Mouse (Mus musculus): ENCODE results near the gene B230118H07Rik. TPM values are rescaled to one million over a fixed set of nuclear protein-coding genes. Genes with fewer than 3 reads are reported as not detected.
A peak's percentile ranks its signal among the peaks of the same experiment; 100 is the strongest.

Gene B230118H07Rik
- 10 to 100 TPM; 28.6 to 30.2 TPM for total RNA-seq (2021)
- long read RNA-seq, experiment 1, transcript B230118H07Rik-203 (7 exons, 2,273 nt), result major isoform, 30 of 39 reads
- long read RNA-seq, experiment 1, partial matches to known transcripts, result 4 of 39 reads
- long read RNA-seq, experiment 1, other reads (novel, unspliced or antisense), result 4 of 39 reads
- long read RNA-seq, experiment 2, transcript B230118H07Rik-203 (7 exons, 2,273 nt), result major isoform, 10 of 13 reads
- long read RNA-seq, experiment 2, partial matches to known transcripts, result 2 of 13 reads
- long read RNA-seq, experiment 2, other reads (novel, unspliced or antisense), result 1 of 13 reads

- H3K4me3 ChIP-seq, result no peak within 1 kb of the TSS
- intact Hi-C loops (cut with DNase I), result no loop called here
- H3K27ac ChIP-seq, result no peak within 1 kb of the TSS
- no peak for TF ChIP-seq CTCF (IDR thresholded peaks at IDR 0.05)
- no peak for DNase-seq (ENCODE audit: extremely low spot score in 1 of 2, low spot score in 2 of 2)
These were observed at the start of gene B230118H07Rik, which contains the start of gene Rag1 for GRCm38 (mm10) chr2:101649114-101649671. B230118H07Rik (minus strand) TSS chr2:101649532. Rag1 (minus strand) TSS chr2:101649501.

GRCm38 (mm10) chr2:101695584-101695983 lies 46.3 kb upstream of the B230118H07Rik start:
- intact Hi-C loops (cut with DNase I), result no loop called here
- no peak overlapping the region for H3K27ac ChIP-seq
- H3K4me3 ChIP-seq, result no peak overlapping the region
- TF ChIP-seq CTCF (IDR thresholded peaks at IDR 0.05), result no peak
- DNase-seq (ENCODE audit: extremely low spot score in 1 of 2, low spot score in 2 of 2), result no peak

- intact Hi-C loops (cut with DNase I), result no loop called here
- no peak overlapping the region for H3K4me3 ChIP-seq
- no peak overlapping the region for H3K27ac ChIP-seq
- DNase-seq (ENCODE audit: extremely low spot score in 1 of 2, low spot score in 2 of 2), result no peak
- TF ChIP-seq CTCF (IDR thresholded peaks at IDR 0.05), result peak; percentile 76
These were observed 44.4 kb upstream of the B230118H07Rik start for GRCm38 (mm10) chr2:101693577-101694215.

DNA sequence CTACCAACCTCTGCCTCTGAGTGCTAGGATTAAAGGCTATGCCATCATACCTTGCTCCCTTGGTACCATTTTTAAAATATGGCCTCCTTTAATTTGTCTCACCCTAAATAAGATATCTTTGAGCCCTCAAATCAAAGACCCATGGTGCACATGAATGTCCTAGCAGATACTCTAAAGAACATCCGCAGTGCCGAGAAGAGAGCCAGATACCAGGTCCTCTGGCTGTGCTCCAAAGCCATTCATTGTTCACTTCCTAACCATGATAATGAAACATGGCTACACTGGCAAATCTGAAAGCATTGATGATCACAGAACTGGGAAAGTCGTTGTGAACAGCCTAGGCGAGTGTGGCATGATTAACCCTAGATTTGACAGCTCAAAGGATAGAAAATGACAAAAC lies 43.7 kb upstream of the B230118H07Rik start:
- Histone ChIP-seq H3K4me3 (no peak overlapping the region), H3K27ac (no peak overlapping the region)
- intact Hi-C loops (cut with DNase I), result no loop called here
- no peak for TF ChIP-seq CTCF (IDR thresholded peaks at IDR 0.05)
- no peak for DNase-seq (ENCODE audit: extremely low spot score in 1 of 2, low spot score in 2 of 2)

DNA sequence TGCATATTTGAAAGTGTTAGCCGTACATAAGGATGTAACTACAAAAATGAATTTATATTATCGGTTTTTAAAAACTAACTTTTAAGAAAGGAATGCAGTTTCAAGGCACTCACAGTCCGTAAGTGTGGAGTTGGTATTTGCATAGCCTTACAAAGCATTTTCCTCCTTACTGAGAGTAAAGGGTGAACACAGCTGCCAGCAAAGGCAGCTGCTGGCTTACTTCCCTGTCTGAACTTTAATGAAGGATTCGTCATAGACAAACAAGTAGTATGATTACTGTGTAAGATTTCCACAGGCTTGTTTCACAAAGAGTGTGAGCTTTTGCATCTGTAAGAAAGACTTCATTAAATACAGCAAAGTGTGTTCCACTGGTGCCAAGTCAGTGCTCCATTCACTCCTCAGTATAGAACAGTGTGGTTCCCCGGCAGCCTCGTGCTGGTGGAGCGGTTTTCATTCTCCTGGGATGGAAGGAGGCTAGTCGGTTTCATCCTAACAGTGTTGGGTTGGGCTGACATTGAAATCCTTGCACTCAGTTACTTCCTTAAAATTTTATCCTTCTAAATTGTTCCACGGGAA lies 41.0 kb upstream of the B230118H07Rik start:
- H3K27ac ChIP-seq, result no peak overlapping the region
- no peak for TF ChIP-seq CTCF (IDR thresholded peaks at IDR 0.05)
- intact Hi-C loops (cut with DNase I), result no loop called here
- no peak overlapping the region for H3K4me3 ChIP-seq
- no peak for DNase-seq (ENCODE audit: extremely low spot score in 1 of 2, low spot score in 2 of 2)

- no peak overlapping the region for H3K27ac ChIP-seq
- no peak for DNase-seq (ENCODE audit: extremely low spot score in 1 of 2, low spot score in 2 of 2)
- intact Hi-C loops (cut with DNase I), result no loop called here
- no peak for TF ChIP-seq CTCF (IDR thresholded peaks at IDR 0.05)
- H3K4me3 ChIP-seq, result no peak overlapping the region
These were observed 38.7 kb upstream of the B230118H07Rik start for GRCm38 (mm10) chr2:101688011-101688410.

- H3K4me3 ChIP-seq, result no peak overlapping the region
- DNase-seq (ENCODE audit: extremely low spot score in 1 of 2, low spot score in 2 of 2), result no peak
- no peak for TF ChIP-seq CTCF (IDR thresholded peaks at IDR 0.05)
- intact Hi-C loops (cut with DNase I), result no loop called here
- no peak overlapping the region for H3K27ac ChIP-seq
These were observed 35.1 kb upstream of the B230118H07Rik start for GRCm38 (mm10) chr2:101684421-101684820.

- peak overlapping the region; percentile 67 for H3K4me3 ChIP-seq
- no peak overlapping the region for H3K27ac ChIP-seq
- no peak for TF ChIP-seq CTCF (IDR thresholded peaks at IDR 0.05)
- intact Hi-C loops (cut with DNase I), result no loop called here
- DNase-seq (ENCODE audit: extremely low spot score in 1 of 2, low spot score in 2 of 2), result no peak
These were observed 29.9 kb upstream of the B230118H07Rik start for GRCm38 (mm10) chr2:101679164-101679784.

- intact Hi-C loops (cut with DNase I), result no loop called here
- Histone ChIP-seq H3K27ac (peak within 1 kb of the TSS; percentile 80), H3K4me3 (peak within 1 kb of the TSS; percentile 67)
- peak; percentile 81 to 84 for DNase-seq (ENCODE audit: extremely low spot score in 1 of 2, low spot score in 2 of 2)
- TF ChIP-seq CTCF (IDR thresholded peaks at IDR 0.05), result peak; percentile 79
These were observed 29.1 kb upstream of the B230118H07Rik start, which contains the start of gene Traf6 for GRCm38 (mm10) chr2:101678236-101679021. Traf6 (plus strand) TSS chr2:101678429.

DNA sequence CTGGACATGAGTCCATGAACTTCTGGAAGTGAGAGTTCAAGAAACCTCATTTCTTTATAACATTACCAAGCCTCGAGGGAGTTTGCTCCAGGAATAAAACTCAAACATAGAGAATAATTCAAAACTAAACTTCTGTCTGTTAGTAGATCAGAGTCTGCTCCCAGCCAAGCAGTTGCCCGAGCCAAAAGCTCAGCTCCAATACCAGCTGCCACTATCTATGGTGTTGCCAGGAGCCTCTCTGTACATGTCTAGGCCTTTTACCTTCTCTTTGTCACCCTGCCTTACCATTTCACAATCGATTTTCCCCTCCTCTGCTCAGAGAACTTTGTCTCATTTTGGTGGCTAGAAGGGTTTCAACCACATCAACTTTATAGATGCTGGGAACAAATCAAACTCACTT lies 24.2 kb upstream of the B230118H07Rik start:
- no peak for TF ChIP-seq CTCF (IDR thresholded peaks at IDR 0.05)
- H3K27ac ChIP-seq, result no peak overlapping the region
- intact Hi-C loops (cut with DNase I), result no loop called here
- H3K4me3 ChIP-seq, result no peak overlapping the region
- no peak for DNase-seq (ENCODE audit: extremely low spot score in 1 of 2, low spot score in 2 of 2)

DNA sequence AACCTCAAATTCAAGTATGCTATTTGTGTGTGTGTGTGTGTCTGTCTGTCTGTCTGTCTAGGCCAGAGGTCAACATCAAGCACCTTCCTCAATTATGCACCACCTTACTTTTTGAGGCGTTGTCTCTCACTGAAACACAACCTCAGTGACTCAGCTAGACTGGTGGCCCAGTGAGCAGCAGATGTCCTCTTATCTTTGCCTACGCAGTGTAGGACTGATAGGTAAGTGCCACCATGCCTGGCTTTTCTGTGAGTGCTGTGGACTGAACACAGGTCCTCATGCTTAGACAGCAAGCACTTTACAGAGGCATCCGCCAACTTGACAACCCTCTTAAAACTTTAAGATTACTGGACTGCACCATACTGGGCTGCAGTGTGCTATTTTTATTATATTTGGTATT lies 19.4 kb upstream of the B230118H07Rik start:
- Histone ChIP-seq H3K4me3 (no peak overlapping the region), H3K27ac (no peak overlapping the region)
- TF ChIP-seq CTCF (IDR thresholded peaks at IDR 0.05), result no peak
- no peak for DNase-seq (ENCODE audit: extremely low spot score in 1 of 2, low spot score in 2 of 2)
- intact Hi-C loops (cut with DNase I), result no loop called here

Measured in left cerebral cortex, adult 2 months (tissue).